Mouse (Mus musculus) heart, embryonic 10.5 days (tissue): ENCODE results near the gene Parl. TPM values are rescaled to one million over a fixed set of nuclear protein-coding genes. Genes with fewer than 3 reads are reported as not detected.

Experiments
- DNase-seq: peaks from one replicate; pipeline ENCODE4 v3.0.0-alpha.2; 2017; ENCODE audit warnings: low spot score
- H3K27ac ChIP-seq: fragments of 300-500 bp; sonication (generic); 2 replicates; pipeline ENCODE4 v1.5.1; 2016; ENCODE audit warnings: mild to moderate bottlenecking
- H3K27me3 ChIP-seq: fragments of 300-500 bp; sonication (generic); 2 replicates; pipeline ENCODE4 v1.6.1; 2016; ENCODE audit warnings: mild to moderate bottlenecking; ENCODE audit not compliant: poor library complexity, insufficient read depth, severe bottlenecking
- H3K36me3 ChIP-seq: fragments of 300-500 bp; sonication (generic); 2 replicates; pipeline ENCODE4 v1.6.1; 2016; ENCODE audit warnings: mild to moderate bottlenecking, moderate library complexity
- H3K4me1 ChIP-seq: fragments of 300-500 bp; sonication (generic); 2 replicates; pipeline ENCODE4 v1.6.1; 2016; ENCODE audit warnings: mild to moderate bottlenecking
- H3K4me3 ChIP-seq: fragments of 300-500 bp; sonication (generic); 2 replicates; pipeline ENCODE4 v1.5.1; 2016; ENCODE audit warnings: mild to moderate bottlenecking, moderate library complexity
- H3K9me3 ChIP-seq: fragments of 300-500 bp; sonication (generic); 2 replicates; pipeline ENCODE4 v1.6.1; 2016; ENCODE audit warnings: mild to moderate bottlenecking, moderate library complexity
- WGBS: fragments of 180-500 bp; shearing (Covaris S2); methylation state at CpG from one replicate; pipeline ENCODE4 v1.1.7; 2016; 5-methylcytosine and 5-hydroxymethylcytosine counted together
- polyA plus RNA-seq: library from polyadenylated mRNA; unstranded; fragments of >200 nt; fragmentation: Nextera tagmentation; extraction: Ambion mirVana; gene quantifications from 2 replicates; pipeline ENCODE4 v1.2.1, GENCODE M21; 2016

The Parl gene
- polyA plus RNA-seq = 97.5 and 115 TPM in 2 replicates

- under 1% methylated on average over 52 of the region's 52 CpGs for WGBS
- DNase-seq = peak; percentile 93
- Histone ChIP-seq H3K27me3 (no peaks in the 10 kb centered on the region), H3K27ac (peak within 1 kb of the TSS; percentile 95), H3K4me3 (peak within 1 kb of the TSS; percentile 88), H3K9me3 (no peaks in the 10 kb centered on the region), H3K36me3 (peaks cover 13% of the 10 kb centered on the region), H3K4me1 (peaks cover 22% of the 10 kb centered on the region)
Observed at GRCm38 (mm10) chr16:20301770-20302649, at the start of gene Parl. Parl (minus strand) TSS chr16:20302387.

- H3K36me3 ChIP-seq = peaks cover 40% of the 10 kb centered on the region
- 73% methylated on average over 1 of the region's 1 CpGs for WGBS
- DNase-seq = no peak
Observed at GRCm38 (mm10) chr16:20345464-20345863, 43.3 kb upstream of the Parl start.

GRCm38 (mm10) chr16:20338616-20339015, 36.4 kb upstream of the Parl start:
- Histone ChIP-seq H3K9me3 (no peaks in the 10 kb centered on the region), H3K36me3 (peaks cover 70% of the 10 kb centered on the region), H3K27ac (no peak overlapping the region), H3K27me3 (no peaks in the 10 kb centered on the region), H3K4me1 (no peaks in the 10 kb centered on the region), H3K4me3 (no peak overlapping the region)
- WGBS = 88% methylated on average over 3 of the region's 3 CpGs
- no peak for DNase-seq

More at GRCm38 (mm10) chr16:20345464-20345863, 43.3 kb upstream of the Parl start:
- Histone ChIP-seq H3K4me3 (no peak overlapping the region), H3K9me3 (no peaks in the 10 kb centered on the region), H3K27me3 (no peaks in the 10 kb centered on the region), H3K27ac (no peak overlapping the region), H3K4me1 (no peaks in the 10 kb centered on the region)

- no peak for DNase-seq
- no peaks in the 10 kb centered on the region for H3K27me3 ChIP-seq
- WGBS = 94% methylated on average over 8 of the region's 8 CpGs
- H3K4me1 ChIP-seq = peaks cover 5% of the 10 kb centered on the region
- no peak overlapping the region for H3K27ac ChIP-seq
- no peaks in the 10 kb centered on the region for H3K9me3 ChIP-seq
- no peak overlapping the region for H3K4me3 ChIP-seq
- peaks cover 75% of the 10 kb centered on the region for H3K36me3 ChIP-seq
Observed at GRCm38 (mm10) chr16:20334918-20335317, 32.7 kb upstream of the Parl start.

GRCm38 (mm10) chr16:20328306-20328705, 26.1 kb upstream of the Parl start:
- Histone ChIP-seq H3K4me1 (peaks cover 5% of the 10 kb centered on the region), H3K4me3 (no peak overlapping the region), H3K36me3 (peaks cover 32% of the 10 kb centered on the region), H3K9me3 (no peaks in the 10 kb centered on the region), H3K27me3 (no peaks in the 10 kb centered on the region), H3K27ac (no peak overlapping the region)
- WGBS = 88% methylated on average over 5 of the region's 5 CpGs
- DNase-seq = no peak

- no peak within 1 kb of the TSS for H3K4me3 ChIP-seq
- peaks cover 12% of the 10 kb centered on the region for H3K36me3 ChIP-seq
- DNase-seq = no peak
- no peak within 1 kb of the TSS for H3K27ac ChIP-seq
- no peaks in the 10 kb centered on the region for H3K9me3 ChIP-seq
- WGBS = 72% methylated on average over 5 of the region's 5 CpGs
- H3K4me1 ChIP-seq = no peaks in the 10 kb centered on the region
- H3K27me3 ChIP-seq = no peaks in the 10 kb centered on the region
Observed at GRCm38 (mm10) chr16:20325286-20325685, 23.1 kb upstream of the Parl start, which contains the start of gene Cyp2ab1. Cyp2ab1 (minus strand) TSS chr16:20325404.

- no peak for DNase-seq
- Histone ChIP-seq H3K4me1 (no peaks in the 10 kb centered on the region), H3K27ac (no peak overlapping the region), H3K36me3 (0 out of 2 replicates have a peak, but pooled peaks cover under 1% of the 10 kb centered on the region), H3K27me3 (no peaks in the 10 kb centered on the region), H3K9me3 (no peaks in the 10 kb centered on the region), H3K4me3 (no peak overlapping the region)
- 63% methylated on average over 5 of the region's 5 CpGs for WGBS
Observed at GRCm38 (mm10) chr16:20323907-20324306, 21.7 kb upstream of the Parl start.

- Histone ChIP-seq H3K36me3 (no peaks in the 10 kb centered on the region), H3K4me3 (no peak overlapping the region), H3K4me1 (no peaks in the 10 kb centered on the region), H3K27ac (no peak overlapping the region), H3K27me3 (no peaks in the 10 kb centered on the region), H3K9me3 (no peaks in the 10 kb centered on the region)
- no peak for DNase-seq
- WGBS = 77% methylated on average over 4 of the region's 4 CpGs
Observed at GRCm38 (mm10) chr16:20322274-20322673, 20.1 kb upstream of the Parl start.

GRCm38 (mm10) chr16:20316770-20317169, 14.6 kb upstream of the Parl start:
- no peak overlapping the region for H3K4me3 ChIP-seq
- WGBS = 83% methylated on average over 6 of the region's 6 CpGs
- no peaks in the 10 kb centered on the region for H3K9me3 ChIP-seq
- H3K27ac ChIP-seq = no peak overlapping the region
- no peaks in the 10 kb centered on the region for H3K36me3 ChIP-seq
- H3K4me1 ChIP-seq = peaks cover 9% of the 10 kb centered on the region
- DNase-seq = no peak
- no peaks in the 10 kb centered on the region for H3K27me3 ChIP-seq

- no peaks in the 10 kb centered on the region for H3K27me3 ChIP-seq
- WGBS = 84% methylated on average over 4 of the region's 4 CpGs
Observed at GRCm38 (mm10) chr16:20315266-20315665, 13.1 kb upstream of the Parl start.

GRCm38 (mm10) chr16:20312272-20312671, 10.1 kb upstream of the Parl start:
- WGBS = 56% methylated on average over 14 of the region's 14 CpGs
- Histone ChIP-seq H3K36me3 (no peaks in the 10 kb centered on the region), H3K9me3 (no peaks in the 10 kb centered on the region), H3K27ac (no peak overlapping the region), H3K27me3 (no peaks in the 10 kb centered on the region), H3K4me3 (no peak overlapping the region), H3K4me1 (peaks cover 9% of the 10 kb centered on the region)
- no peak for DNase-seq

More at GRCm38 (mm10) chr16:20315266-20315665, 13.1 kb upstream of the Parl start:
- peaks cover 9% of the 10 kb centered on the region for H3K4me1 ChIP-seq
- H3K36me3 ChIP-seq = no peaks in the 10 kb centered on the region
- no peaks in the 10 kb centered on the region for H3K9me3 ChIP-seq
- DNase-seq = no peak
- no peak overlapping the region for H3K27ac ChIP-seq
- no peak overlapping the region for H3K4me3 ChIP-seq

- no peak overlapping the region for H3K27ac ChIP-seq
- no peaks in the 10 kb centered on the region for H3K9me3 ChIP-seq
- peak; percentile 56 for DNase-seq
- H3K27me3 ChIP-seq = no peaks in the 10 kb centered on the region
- H3K36me3 ChIP-seq = peaks cover 30% of the 10 kb centered on the region
- H3K4me1 ChIP-seq = peaks cover 22% of the 10 kb centered on the region
- WGBS = 90% methylated on average over 2 of the region's 2 CpGs
- H3K4me3 ChIP-seq = no peak overlapping the region
Observed at GRCm38 (mm10) chr16:20300076-20300475, 2.1 kb downstream of the Parl start.

GRCm38 (mm10) chr16:20280238-20280637, 21.9 kb downstream of the Parl start:
- H3K36me3 ChIP-seq = peaks cover 72% of the 10 kb centered on the region
- DNase-seq = no peak
- no peaks in the 10 kb centered on the region for H3K4me1 ChIP-seq
- no peaks in the 10 kb centered on the region for H3K9me3 ChIP-seq
- no peaks in the 10 kb centered on the region for H3K27me3 ChIP-seq
- 82% methylated on average over 4 of the region's 4 CpGs for WGBS
- no peak overlapping the region for H3K27ac ChIP-seq
- H3K4me3 ChIP-seq = no peak overlapping the region
